ENCODE assay signal across 12 mouse cellular contexts in genomic region chr8:61702122-61702521, GRCm38 (mm10).
"Had no signal": no experiment of that assay in that cellular context is flagged by ENCODE, and none has a peak within 500 bp of the region (broad histone marks: within the 10 kb centered on the region; RNA-seq: fewer than 3 reads in every experiment).

No protein-coding gene starts in this region.

- H3K27me3 ChIP-seq: limb, embryonic 15.5 days; liver, embryonic 12.5 days; stomach, embryonic 15.5 days had no signal

- H3K4me2 ChIP-seq: limb, embryonic 15.5 days; liver, embryonic 12.5 days; lung, embryonic 14.5 days; midbrain, embryonic 11.5 days; stomach, embryonic 15.5 days had no signal

- H3K9me3 ChIP-seq: limb, embryonic 15.5 days; liver, embryonic 12.5 days; stomach, embryonic 15.5 days had no signal

- H3K27ac ChIP-seq: limb, embryonic 15.5 days; liver, embryonic 12.5 days; stomach, embryonic 15.5 days had no signal

- H3K9ac ChIP-seq: limb, embryonic 15.5 days; liver, embryonic 12.5 days; lung, embryonic 14.5 days; stomach, embryonic 15.5 days had no signal

- H3K4me3 ChIP-seq: limb, embryonic 15.5 days; liver, embryonic 12.5 days; stomach, embryonic 15.5 days had no signal

- H3K36me3 ChIP-seq: liver, embryonic 12.5 days had no signal

- H3K4me1 ChIP-seq: liver, embryonic 12.5 days had no signal

- ATAC-seq: liver, embryonic 12.5 days had no signal

- DNase-seq: kidney, adult 2 months; kidney, postnatal 10 days; left cerebral cortex, postnatal 4 days; lung, embryonic 14.5 days; lung, postnatal 10 days; lung, postnatal 4 days; right cerebral cortex, postnatal 14 days; thymus, adult 2 months had no signal
